Mouse (Mus musculus): Measurements from ENCODE around the gene Ppp1r12b.

The Ppp1r12b gene

GRCm38 (mm10) chr1:134715092-134715491 is 240.7 kb downstream of the Ppp1r12b start:
- no peak for DNase-seq (ENCODE audit: low read depth)

GRCm38 (mm10) chr1:134714166-134714565 is 241.6 kb downstream of the Ppp1r12b start:
- no peak for DNase-seq (ENCODE audit: low read depth)

DNA sequence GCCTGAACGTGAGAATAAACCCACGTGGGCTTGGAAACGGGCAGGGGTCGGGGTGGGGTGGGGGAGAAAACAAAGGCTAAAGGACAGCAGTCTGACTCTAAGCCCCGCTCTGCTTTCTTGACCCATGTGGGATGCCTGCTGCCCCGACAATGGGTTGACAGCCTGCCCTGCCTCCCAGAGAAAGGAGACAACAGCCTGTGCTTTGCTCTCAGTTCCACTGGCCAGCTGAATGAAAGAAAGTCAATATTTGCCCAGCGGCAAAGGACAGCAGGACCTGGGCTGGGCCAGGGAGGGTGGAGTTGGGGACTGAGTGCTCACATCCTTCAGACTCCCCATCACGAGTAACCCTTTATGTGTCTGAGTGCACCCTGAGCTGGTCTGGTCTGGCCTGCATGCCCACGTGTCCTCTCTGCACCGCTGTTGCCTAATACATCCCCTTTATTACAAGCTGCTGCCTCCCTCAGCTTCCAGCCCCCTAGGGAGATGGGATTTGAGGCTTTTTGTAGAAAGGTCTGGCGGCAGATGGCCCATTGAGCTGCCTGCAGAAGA is 242.2 kb downstream of the Ppp1r12b start:
- no peak for DNase-seq (ENCODE audit: low read depth)

DNA sequence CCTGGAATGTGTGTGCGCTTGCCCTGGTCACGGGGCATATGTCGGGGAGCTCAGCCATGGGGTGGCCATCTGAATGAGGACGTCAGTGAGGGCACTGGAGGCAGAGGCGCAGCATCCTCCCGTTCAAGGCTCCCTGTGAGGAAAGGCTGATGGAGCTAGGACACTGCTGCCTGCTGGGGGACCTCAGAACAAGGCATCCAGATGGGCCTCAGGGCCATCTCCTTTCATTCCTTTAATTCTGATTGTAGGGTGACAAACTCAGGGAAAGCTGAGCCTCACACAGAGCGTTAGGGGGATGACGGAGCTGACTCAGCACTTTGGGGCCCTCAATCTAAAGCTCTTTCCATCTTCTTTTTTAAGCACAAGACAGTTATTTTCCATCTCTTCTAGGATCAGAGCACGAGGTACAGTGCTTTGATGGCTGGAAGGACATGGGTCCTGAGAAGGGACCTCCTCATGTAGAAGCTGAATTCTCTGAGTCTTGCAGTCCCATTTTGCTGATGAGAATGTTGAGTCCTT is 242.9 kb downstream of the Ppp1r12b start:
- DNase-seq (ENCODE audit: low read depth) = no peak

DNA sequence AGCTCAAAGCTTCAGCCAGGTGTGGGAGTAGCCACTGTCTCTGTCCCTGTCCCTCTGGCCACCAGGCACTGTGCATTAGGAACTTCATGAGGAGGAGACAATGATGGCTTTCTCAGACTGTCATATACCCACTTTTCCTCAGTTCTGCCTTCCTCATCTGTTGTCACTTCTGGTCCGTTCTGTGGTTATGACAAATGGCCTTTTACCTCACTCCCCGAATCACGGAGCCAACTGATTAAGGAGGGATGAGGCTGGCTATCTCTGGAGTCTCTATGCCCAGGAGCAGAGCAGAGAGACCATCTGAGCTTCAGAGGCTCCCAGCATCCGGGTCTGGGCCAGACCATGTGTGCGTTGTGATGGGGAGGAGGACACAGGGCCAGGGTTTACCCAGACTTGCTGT is 244.1 kb downstream of the Ppp1r12b start:
- no peak for DNase-seq (ENCODE audit: low read depth)

DNA sequence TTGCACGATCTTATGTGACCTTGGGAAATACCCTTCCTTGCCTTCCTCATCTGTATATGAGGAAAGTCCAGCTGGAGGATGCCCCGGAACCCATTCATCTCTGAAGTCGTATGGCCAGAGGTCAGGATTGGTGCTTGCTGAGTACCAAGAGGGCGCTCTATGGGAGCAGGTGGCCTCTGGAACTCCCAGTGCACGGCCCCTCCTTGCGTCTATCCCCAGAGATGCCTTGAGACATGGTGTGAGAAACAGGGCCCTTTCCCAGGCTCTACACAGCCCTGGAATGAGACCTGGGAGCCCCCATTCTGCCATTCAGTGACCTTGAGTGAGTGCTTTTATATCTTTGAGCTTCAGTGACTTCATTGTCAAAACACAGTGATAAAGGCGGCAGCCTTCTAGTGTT is 244.7 kb downstream of the Ppp1r12b start:
- DNase-seq (ENCODE audit: low read depth) = no peak

GRCm38 (mm10) chr1:134709411-134710306 is 246.1 kb downstream of the Ppp1r12b start:
- DNase-seq (ENCODE audit: low read depth) = peak; percentile 6

GRCm38 (mm10) chr1:134708801-134709385 is 246.8 kb downstream of the Ppp1r12b start:
- DNase-seq (ENCODE audit: low read depth) = peak; percentile 51

DNA sequence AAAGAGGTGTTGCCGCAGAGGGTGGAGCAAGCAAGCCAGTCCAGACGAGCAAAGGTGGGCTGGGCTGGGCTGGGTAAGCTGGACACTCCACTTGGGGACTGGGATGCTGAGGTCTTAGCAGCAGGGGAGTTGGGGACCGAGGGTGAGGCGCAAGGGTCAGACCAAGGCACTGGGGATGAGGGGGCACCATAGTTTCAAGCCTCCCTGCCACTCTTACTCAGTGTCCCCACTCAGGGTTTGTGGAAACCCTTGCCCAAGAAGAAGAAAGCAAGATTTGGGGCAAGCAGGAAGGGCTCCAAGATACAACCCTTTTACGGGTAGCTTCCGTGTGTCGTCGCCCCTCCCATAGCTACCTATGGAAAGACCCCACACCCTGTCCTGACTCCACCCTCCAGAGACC is 247.5 kb downstream of the Ppp1r12b start:
- no peak for DNase-seq (ENCODE audit: low read depth)

GRCm38 (mm10) chr1:134707516-134707915 is 248.2 kb downstream of the Ppp1r12b start:
- DNase-seq (ENCODE audit: low read depth) = no peak

DNA sequence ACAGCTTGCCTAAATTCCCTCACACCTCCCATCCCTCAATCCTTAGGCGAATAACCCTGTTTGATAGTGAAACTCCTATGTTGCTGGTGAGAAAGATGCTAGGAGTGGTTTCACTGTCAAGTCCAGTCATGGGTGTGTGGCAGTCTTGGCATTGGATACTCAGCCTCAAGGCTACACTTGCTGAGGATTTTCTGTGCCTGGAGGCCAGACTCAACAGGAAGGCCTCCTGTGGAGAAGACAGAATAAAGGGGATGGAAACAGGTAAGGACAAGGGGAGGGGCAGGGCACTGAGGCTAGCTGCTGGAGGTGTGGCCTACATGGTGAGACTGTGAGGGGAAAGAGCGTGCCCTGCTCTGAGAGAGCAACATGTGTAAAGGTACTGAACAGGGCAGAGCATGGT is 249.2 kb downstream of the Ppp1r12b start:
- DNase-seq (ENCODE audit: low read depth) = no peak

All from induced T-regulatory cell, adult 2 months (primary cell).